Mouse (Mus musculus): Measurements from ENCODE around the gene Fdxr.

DNA sequence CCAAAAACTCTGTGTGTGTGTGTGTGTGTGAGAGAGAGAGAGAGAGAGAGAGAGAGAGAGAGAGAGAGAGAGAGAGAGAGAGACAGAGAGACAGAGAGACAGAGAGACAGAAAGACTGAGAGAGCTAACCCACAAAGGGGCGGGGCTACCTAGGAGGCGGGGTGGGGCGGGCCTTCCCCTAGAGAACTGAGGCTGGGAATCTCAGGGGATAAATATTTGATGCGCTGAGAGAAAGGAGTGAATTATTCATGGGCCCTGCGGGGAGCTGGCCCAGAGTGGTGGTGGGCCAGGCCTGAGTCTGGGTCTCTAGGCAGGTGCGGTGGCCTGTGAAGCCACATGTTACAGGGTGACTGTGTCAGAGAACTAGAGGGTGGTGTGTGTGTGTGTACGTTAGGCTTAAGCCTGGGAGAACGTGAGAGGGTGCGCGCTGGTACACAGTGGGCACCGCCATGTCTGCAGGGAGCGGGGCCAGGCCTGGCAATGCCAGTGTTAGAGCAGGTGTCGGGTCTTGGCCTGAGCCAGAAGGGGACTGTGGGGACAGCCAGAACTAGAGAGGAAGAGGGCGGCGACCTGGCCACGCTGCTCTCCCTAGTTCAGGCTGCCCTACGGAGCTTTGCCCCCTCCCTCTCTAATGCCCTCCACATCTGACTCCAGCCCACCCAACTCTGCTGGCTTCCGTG lies 43.0 kb upstream of the Fdxr start:
- TF ChIP-seq CTCF (IDR thresholded peaks at IDR 0.05; ENCODE audit: control insufficient read depth, insufficient read depth, insufficient replicate concordance, low read depth, low read length): no peak
- TF ChIP-seq POLR2A (IDR thresholded peaks at IDR 0.05; ENCODE audit: control insufficient read depth, low read depth, low read length): no peak

Data from testis, adult 2 months (tissue).